Mouse (Mus musculus) heart, adult 10 weeks (tissue): ENCODE measurements around the gene Kpna7. TPM values are rescaled to one million over a fixed set of nuclear protein-coding genes. Genes with fewer than 3 reads are reported as not detected.

Experiments used
- polyA plus RNA-seq: library from polyadenylated mRNA; stranded (reverse); fragments of 350-450 nt; fragmentation: Illumina TruSeq; extraction: RNeasy Lipid Tissue Mini Kit (QIAGEN cat#74804); gene quantifications from one replicate; pipeline ENCODE4 v1.2.3, GENCODE M21; 2014; ENCODE audit warnings: low read depth, low replicate concordance

Kpna7 gene
- not detected for polyA plus RNA-seq

GRCm38 (mm10) chr5:145083632-145084451, at the start of gene Kpna7, which contains the start of gene Arpc1a:
Gene Kpna7 (minus strand): TSS chr5:145084030.
Gene Arpc1a (plus strand): TSS chr5:145083830.

GRCm38 (mm10) chr5:145114071-145114605, 30.3 kb upstream of the Kpna7 start, which contains the start of gene Arpc1b:
Gene Arpc1b (plus strand): TSS chr5:145114215.

GRCm38 (mm10) chr5:145042690-145043089, 41.1 kb downstream of the Kpna7 start, which contains the start of gene 1700018F24Rik:
Gene 1700018F24Rik (plus strand): TSS chr5:145042990.

GRCm38 (mm10) chr5:145032391-145032790, 51.4 kb downstream of the Kpna7 start, which contains the start of gene Gm4871:
Gene Gm4871 (minus strand): TSS chr5:145032754.

GRCm38 (mm10) chr5:144965639-144966351, 118.0 kb downstream of the Kpna7 start, which contains the start of gene Smurf1:
Gene Smurf1 (minus strand): TSS chr5:144965847.

Other genes starting within 250 kb of the Kpna7 start
- gene Smurf1, start 118.2 kb downstream of the Kpna7 start, polyA plus RNA-seq, result 22.4 TPM
- gene Gm4871, start 51.3 kb downstream of the Kpna7 start, polyA plus RNA-seq, result not detected
- gene 1700018F24Rik, start 41.0 kb downstream of the Kpna7 start, polyA plus RNA-seq, result not detected
- 64.2 TPM for gene Arpc1a, start 200 bp downstream of the Kpna7 start, polyA plus RNA-seq
- 77.3 TPM for gene Arpc1b, start 30.2 kb upstream of the Kpna7 start, polyA plus RNA-seq
- 67.3 TPM for gene Pdap1, start 56.2 kb upstream of the Kpna7 start, polyA plus RNA-seq
- 78.3 TPM for gene Bud31, start 56.3 kb upstream of the Kpna7 start, polyA plus RNA-seq
- gene Ptcd1, start 83.1 kb upstream of the Kpna7 start, polyA plus RNA-seq, result 17.6 TPM
- gene Cpsf4, start 83.2 kb upstream of the Kpna7 start, polyA plus RNA-seq, result 11.3 TPM
- 1,357 TPM for gene Atp5j2, start 108.0 kb upstream of the Kpna7 start, polyA plus RNA-seq
- gene Zkscan14, start 117.8 kb upstream of the Kpna7 start, polyA plus RNA-seq, result 6.5 TPM
- 9.9 TPM for gene Zkscan5, start 120.5 kb upstream of the Kpna7 start, polyA plus RNA-seq
- 34.8 TPM for gene Zfp655, start 147.7 kb upstream of the Kpna7 start, polyA plus RNA-seq
- 6.9 TPM for gene Zscan25, start 196.5 kb upstream of the Kpna7 start, polyA plus RNA-seq